Mouse (Mus musculus) ovary, adult 18-20 months (tissue): ENCODE measurements at regions not wholly inside any gene's neighbourhood (a gene's known extent, or its start where the extent isn't known, plus 50 kb on each side); places are given as distances from the start of the nearest gene placed in this dataset.
A peak's percentile ranks its signal among the peaks of the same experiment; 100 is the strongest.

Experiments used
- DNase-seq: peaks from one replicate; pipeline ENCODE4 v3.0.0; 2022; ENCODE audit warnings: low spot score, mixed read lengths

DNA sequence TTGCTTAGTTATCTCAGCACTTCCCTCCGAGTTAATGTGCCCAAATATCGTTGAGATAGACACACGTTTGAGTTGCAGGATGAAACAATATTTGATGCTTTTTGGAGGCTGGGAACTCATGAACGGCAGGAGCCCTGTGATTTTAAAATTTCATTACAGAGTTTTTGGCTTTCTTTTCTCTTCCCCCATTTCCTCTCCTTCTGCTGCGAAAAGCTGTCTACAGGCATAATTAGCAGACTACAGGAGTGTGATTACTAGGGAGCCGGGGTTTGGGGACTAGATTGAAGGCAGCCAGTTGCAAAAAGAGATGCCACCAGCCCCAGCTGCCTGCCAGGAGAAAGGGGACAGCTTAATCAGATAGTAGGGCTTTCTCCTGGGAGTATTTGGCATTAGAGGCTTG lies 274.2 kb upstream of the Mki67 start:
- DNase-seq: no peak

DNA sequence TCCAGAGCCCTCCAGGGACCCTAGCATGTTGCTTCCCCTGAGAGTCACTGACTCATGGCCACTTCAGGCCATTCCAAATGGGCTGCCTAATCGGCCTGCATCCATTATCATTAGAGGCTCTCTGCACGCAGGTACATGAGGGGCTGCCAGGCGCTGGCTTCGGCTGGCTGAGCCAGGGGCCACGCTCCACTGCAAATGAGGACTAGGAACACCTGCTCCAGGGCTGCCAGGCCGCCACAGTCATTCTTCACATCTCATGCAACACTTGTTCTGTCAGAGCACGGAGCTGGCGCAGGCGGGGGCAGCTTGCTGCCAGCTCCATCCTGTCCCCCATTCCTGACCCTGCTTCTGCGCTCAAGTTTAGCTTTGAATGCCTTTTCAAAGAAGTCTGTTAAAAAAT lies 280.7 kb upstream of the Mki67 start:
- DNase-seq: no peak

DNA sequence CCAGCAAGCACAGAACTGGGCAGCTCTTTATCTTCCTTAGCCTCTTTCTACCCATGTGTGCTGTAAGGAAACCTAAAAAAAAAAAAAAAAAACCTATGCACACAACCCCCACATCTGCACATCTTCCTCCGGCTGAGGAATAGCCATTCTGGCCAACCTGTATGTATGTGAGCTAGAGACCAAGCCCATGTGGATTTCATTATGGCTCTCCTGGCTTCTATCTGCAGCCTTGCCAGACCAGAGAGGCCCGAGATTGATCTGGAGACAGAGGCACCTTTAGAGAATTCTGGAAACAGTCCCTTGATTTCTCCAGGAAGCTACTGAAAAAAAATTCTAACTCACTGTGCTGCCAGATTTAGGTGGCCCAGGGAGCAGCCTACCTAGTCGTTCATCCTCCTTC lies 281.5 kb upstream of the Mki67 start:
- no peak for DNase-seq

DNA sequence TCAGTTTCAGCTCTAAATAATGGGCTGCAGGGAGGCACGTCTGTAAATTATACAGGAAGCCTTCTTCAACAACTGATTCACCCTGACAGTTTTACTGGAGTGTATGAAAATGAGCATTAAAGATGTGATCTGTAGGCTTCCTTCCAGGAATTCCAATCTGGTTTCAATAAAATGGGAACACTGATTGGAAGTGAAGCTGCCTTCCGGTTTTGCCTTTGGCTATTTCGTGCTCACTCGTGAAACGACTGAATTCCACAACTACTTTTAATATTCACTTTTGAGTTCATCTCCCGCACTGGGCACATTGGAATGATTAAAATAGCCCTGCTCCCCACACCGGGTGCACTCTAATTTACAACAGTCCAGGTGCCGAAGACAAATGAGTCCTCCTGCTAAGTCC lies 286.2 kb upstream of the Mki67 start:
- DNase-seq: no peak

DNA sequence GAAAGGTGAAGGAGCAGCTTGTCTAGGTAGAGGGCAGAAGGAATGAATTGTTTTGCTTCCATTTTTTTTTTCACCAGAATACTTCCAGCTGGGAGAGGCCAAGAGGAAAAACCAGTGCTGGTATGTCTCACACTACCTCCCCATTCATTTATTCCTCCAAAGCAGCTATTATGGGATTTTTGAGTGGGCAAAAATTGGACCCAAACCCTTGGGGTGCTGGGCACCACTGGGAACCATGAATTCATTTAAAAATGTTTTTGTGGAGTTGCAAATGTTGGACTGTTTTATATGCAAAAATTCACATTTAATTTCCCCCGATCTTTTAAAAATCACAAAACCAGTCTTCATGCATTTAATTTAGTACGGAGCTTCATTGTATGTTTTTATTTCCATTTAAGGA lies 287.1 kb upstream of the Mki67 start:
- DNase-seq: no peak

DNA sequence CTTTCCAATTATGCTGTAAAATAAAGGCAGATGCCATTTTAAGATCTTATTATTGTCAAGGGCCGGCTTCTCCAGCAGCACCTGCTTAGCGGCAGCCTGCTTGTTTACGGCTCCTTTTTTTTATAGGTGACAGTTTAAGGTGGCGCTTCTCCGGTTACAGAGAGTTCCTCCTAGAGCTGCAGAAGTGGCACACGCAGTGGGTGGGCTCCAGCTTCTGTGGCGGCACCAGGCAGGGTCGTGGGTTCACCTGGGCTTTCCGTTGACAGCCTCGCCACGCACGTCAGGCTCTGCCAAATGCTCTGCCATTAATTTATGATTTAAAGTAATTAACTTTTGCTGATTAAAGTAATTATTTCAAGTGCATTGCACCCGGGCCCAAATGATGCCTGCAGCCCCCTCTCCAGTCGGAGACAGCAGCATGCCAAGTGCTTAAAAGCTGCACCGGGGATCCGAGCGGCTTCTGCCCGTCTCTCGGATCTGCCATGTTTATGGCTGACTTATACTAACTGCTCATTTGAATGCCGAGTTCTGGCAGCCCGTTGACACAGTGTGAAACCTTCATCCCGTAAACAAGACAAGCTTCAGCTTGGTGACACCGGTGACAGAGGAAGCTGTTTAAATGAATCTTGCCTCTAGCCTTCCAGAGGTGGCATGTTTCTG lies 291.8 kb upstream of the Mki67 start:
- DNase-seq: no peak

DNA sequence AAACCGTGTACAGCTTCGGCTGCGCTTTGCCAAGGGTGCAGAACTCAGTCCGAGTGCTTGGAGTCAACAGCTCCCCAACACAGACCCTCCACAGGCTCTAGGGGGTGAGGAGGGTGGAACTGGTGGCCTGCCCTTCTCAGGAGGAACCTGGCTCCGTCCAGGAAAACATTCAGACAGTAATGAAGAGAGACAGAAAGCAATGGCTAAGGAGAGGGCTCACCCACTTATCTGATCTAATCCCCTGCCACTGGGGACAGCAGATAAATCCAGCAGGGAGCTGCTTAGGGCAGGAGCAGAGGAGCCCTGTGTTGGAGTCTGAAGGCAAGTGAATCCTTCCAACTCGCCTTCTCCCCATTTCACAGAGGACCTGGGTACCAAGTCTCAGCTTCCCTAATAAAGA lies 292.3 kb upstream of the Mki67 start:
- no peak for DNase-seq

DNA sequence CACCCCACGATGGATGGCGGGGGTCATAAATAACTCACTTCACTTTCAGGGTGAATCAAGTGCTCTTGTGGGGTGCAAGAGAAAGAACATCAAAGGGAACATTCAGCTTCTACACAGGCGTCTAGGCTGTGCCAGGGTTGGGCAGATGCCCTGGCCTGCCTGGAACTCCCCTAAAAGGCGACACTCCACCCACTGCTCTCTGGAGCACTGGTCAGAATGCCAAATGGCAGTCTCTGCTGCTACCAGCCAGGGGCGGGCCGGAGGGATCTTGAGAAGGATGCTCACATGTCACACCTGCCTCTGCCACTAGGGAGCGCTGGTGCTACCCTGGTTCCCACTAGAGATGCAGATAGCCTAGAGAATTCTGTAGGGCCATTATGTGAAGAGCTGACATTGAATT lies 293.9 kb upstream of the Mki67 start:
- no peak for DNase-seq

DNA sequence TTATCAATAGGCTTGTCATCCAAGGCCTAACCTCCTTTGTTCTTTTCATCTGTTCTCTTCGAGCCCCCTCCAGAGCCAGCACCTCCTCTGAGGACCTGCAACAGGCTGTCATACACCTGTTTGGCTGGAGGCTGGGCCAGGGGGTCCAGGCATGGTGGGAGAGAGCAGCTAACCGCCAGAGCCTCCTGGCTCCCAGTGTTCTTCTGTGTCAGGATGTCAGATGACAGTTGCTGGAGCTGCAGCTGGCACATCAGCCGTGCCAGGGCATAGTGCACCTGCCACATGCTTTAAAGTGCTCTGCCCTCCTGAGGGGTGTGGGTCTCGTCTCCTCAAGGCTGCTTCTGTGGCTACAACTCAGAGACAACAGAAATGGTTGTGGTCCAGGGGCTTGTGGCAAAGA lies 298.5 kb upstream of the Mki67 start:
- DNase-seq: no peak

DNA sequence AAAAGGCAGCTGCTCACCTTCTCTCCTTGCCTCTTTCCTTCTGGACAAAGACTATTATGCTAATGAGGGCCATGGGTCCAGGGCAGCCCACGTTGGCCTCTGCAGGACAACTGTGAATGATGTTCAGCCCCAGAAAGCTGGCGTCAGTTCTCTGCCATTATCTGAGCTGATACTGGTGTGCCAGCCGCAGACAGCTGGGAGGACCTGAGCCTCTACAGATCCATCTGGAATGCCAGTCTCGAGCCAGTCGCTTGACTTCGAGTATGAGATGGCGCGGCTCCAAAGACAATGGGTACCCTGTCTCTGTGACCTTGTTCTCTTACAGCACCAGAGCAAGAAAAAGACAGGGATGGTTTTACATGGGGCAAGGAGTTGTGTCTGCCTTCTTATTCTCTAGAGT lies 300.8 kb upstream of the Mki67 start:
- DNase-seq: no peak

DNA sequence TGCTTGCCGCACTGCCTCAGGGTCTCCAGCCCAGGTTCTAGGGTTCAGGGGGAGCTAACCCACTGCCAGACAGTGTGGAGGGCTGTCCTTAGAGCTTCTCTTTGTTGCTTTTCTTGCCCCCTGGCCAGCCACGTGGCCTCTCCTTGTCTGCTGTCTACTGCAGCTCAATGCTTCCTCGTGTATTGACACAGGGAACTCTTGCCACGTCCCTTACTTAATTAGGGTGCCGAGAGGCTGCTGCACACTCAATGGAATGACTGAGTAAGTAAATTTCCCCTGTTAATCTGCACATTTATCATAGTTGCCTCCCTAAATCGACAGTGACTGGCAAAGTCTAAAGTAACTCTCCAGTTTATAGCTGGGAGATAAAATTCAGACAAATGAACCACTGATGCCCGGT lies 304.4 kb upstream of the Mki67 start:
- no peak for DNase-seq

DNA sequence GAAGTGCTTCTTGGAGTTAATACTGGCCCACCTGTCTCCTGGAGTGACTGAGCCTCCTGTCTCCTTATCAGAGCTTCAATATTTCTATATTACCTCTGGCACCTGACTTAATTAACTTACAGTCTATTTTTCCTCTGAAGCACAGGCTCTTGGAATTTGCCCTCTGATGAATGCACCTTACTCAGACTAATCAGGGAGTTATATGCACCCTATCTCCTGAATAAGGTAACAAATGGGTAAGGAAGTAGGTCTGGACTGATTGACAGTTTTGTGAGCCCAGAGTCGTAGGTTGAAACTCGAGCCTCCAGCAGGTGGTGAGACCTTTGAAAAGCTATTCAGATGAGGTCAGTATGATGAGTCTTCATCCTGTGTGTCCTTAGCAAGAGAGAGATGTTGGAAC lies 304.9 kb upstream of the Mki67 start:
- no peak for DNase-seq

DNA sequence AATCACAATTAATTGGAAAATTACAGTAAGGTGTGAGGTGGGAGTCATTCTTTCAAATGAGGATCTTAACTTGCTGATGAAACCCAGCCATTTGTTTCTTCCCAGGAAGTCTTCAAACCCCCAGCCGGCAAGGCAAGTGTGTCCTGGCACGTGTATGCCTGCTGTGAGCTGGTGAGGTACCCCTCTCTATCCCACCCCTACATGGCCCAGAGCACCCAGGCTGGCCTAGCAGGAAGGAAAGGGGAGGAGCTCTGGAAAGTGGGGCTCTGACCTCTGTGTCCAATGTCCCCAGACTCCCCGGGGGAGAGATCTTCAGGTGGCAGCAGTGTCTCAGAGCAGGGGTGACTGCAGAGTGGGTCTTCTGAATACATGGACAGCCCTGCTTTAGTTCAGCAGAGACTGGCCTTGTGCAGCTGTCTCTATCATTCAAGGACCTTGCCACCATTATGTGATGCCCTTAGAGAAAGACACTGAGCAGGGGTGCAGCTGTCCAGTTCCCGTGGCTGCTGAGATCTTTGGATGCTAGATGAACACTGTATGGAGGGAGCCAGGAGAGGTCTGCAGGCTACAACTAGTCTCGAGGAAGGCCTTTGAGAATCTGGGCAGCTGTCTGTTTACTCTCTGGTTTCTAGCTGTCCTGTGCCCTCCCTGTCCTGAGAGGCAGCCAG lies 306.8 kb upstream of the Mki67 start:
- DNase-seq: no peak

DNA sequence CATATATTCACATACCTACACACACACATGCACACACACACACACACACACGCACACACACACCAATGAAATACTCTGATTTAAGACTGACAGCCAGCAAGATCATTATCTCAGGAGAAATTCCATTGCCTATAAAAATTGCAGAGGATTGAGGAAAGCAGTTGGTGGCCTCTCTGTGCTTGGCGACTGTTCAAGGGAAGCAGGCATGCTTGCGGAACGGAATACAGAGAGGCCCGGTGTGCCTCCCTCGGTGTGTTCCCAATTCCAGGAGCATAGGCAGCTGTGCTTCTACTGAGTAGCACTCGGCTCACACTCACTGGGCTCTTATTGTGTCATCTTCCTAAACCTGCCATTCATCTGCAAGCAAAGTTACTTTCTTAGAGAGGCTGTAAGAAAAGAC lies 310.3 kb upstream of the Mki67 start:
- DNase-seq: no peak

DNA sequence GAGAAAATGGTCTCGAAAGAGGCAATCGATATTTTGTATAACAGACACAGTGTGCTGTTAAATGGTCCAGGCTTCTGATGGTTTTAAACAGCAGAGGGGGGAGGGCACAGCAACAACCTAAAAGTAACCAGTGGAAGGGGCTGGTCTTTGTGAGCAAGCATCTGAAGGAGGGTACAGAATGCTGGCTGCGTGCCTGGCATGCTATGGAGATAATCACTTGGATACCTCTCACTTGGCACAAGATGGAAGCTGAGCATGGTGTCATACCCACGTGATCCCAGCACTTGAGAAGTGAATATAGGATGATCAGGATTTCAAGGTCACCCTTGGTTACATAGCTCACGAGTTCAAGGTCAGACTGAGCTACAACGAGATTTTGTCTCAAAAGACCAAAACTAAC lies 315.9 kb upstream of the Mki67 start:
- DNase-seq: no peak

DNA sequence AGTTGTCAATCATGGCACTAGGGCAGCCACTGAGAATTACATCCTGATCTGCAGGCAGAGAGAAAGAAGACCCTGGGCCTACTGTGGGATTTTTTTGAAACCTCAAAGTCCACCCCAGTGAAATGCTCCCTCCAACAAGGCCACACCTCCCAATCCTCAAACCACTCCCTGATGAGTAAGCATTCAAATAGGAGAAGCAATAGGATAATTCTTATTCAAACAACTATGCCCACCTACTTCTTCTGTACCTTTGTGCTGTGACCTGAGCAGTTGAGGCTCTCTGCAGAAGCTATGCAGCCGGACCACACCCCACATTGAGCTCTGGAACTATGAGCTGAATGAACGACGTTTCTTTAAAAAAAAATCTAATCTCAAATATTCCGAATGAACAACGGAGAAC lies 317.4 kb upstream of the Mki67 start:
- DNase-seq: no peak

DNA sequence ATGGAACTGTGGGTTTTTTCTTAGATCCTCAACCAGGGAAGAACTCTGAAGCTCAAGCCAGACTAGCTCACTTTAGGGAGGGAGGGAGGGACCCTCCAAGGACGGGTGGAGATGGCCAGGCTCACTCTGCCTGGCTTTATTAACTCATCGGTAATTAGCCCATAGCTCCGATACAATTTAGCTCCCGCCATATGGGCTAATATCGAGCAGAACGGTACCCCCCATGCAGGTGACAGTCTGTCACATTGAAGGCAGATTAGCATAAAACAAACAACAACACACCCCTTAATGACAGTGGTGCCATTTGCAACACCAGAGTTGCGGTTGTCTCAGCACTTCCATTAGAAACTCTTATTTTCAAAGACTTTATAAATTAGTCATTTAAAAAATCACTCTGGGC lies 319.6 kb upstream of the Mki67 start:
- DNase-seq: no peak

DNA sequence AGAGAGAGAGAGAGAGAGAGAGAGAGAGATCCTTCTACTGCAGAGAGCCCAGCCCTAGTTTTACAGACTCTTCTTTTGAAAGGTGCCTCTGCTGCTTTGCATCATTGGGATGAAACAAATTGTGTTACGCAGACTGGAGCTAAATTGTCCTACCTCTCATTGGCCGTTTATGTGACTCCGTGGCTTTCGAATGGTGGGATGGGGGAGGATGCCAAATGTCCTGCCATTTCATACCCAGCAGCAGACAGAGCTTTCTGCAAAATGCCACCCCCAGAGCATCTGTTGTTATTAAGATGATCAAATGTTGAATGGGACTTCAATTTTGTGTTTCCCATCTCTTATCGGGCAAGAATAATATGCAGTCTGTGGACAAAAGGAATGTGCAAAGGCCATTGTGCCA lies 321.9 kb upstream of the Mki67 start:
- no peak for DNase-seq

DNA sequence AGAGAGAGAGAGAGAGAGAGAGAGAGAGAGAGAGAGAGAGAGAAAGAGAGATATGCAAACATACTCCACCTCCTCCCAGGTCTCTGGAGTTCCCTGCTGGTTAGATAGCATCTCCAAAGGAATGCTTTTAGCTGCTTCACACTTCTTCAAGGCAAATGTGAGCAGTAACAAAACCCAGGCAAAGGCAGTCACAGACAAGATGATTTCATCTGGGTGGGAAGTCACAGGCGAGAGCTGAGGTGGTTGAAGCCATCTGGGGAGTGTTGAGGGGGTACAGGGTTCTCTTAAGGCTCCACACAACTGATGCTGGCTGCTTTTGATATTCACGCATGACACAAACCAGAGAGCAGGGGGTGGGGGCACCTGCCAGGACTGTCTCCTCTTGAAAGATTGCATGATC lies 322.7 kb upstream of the Mki67 start:
- no peak for DNase-seq

DNA sequence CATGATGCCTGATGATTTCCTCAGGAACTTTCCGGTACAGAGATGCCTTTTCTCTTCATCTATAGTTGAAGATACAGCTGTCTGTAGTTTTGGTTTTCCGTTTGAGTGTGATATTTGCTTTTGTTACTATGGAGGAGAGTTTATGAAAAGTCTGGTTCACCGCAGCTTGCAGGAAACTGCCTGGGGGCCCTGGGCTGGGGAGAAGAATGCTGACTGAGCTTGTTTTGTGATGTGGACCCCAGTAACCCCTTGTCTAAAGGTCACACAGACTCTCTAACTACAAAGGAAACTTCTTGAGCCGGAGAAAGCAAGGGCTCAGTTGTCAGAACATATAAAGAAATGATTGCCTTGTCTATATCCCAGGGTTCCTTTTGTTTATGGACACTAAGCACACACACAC lies 325.8 kb upstream of the Mki67 start:
- no peak for DNase-seq

DNA sequence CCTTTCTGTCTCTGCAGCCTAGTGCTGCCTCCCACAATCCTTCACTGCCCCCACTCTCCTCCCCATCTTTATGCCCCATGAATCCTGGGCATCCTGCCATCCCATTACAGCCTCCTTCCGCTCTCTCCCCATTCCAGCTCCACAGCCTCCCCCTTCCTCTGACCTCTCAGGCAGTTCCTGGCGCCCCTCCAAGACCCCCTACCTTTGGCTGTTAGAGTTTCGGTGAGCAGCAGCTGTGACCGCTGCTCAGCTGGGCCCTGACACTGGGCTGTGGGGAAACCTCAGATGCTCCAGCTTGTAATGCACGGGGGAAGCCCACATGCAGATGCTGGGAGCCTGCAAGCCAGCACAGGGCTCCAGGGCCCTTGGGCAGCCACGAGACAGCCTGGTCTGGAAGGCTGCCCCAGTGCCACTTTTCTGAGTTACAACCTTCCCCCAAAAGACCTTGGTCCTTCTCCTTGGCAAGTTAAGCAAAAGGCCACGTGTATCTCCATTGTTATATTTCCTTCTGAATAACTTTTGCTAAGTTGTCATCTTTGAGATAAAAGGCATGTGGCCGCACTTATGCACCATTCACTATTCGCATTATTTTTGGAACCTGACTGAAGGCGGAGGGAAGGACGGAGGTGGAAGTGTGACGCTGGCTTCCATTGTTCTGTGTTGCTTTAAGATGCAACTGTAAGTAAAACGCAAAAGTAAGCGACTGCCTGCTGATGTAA lies 330.6 kb upstream of the Mki67 start:
- peak; percentile 40 for DNase-seq

DNA sequence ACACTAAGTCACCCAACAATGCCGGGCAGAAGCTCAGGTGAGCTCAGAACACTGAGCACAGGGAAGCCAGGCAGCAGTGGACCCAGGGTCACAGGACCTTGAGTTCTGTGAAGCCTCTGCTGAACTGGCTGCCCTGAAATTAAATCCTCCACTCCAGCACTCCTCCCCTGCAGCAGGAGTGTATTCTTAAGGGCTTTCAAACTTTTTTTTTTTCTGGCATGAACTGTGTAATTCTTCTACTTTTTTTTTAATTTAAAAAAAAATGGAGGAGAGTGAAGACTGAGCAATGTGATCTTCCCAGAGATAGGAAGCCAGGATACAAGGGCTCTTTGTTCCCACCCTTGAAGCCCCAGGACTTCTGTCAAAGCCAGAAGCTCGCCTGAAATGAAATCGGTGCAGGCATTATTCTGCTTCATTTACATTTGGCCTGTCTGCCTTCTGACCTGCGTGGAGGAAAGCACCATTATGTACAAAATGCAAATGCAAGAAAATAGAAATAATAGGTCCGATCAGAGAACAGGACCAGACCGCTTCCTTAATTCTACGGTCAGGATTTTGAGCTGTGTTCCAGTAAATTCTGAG lies 331.3 kb upstream of the Mki67 start:
- no peak for DNase-seq

DNA sequence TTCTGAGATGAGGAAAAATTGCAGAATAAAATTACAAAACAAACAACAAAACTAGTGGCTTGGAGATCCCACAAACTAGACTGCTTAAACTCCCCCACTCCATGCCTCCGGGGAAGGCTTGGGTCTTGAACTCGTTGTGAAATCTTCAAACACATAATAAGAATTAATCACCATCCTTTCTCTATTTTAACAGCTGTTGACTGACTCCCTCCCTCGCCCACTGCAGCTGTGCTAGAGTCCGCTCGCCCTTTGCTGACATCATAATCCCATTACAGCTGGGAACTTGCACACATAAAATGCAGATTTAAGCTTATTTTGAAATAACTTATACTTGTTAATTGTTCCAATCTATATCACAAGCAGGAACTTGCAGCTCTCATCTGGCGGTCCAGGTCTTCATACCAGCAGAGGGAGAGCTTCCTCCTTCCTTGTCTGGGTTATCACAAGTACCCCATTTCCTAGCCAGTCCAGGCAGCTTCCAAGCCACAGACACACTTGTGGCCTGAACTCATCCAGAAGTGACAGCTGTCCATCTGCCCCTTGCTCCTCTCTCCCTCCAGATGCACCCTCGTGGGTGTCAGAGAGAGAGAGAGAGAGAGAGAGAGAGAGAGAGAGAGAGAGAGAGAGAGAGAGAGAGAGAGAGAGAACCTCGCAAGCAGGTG lies 332.9 kb upstream of the Mki67 start:
- no peak for DNase-seq
